Mouse (Mus musculus) CD8-positive naive resting alpha-beta T cell, adult 2 months (primary cell): ENCODE measurements around the gene Dlg1.

Source experiments
- DNase-seq, 2 experiments: peaks; one replicate each; pipeline ENCODE4 v3.0.0; 2022; ENCODE audit warnings: low read depth in 2 of 2, low spot score in 2 of 2

Dlg1 gene

GRCm38 (mm10) chr16:31655531-31655930, 7.7 kb upstream of the Dlg1 start:
- no peak for DNase-seq

- DNase-seq, result no peak
These were observed 5.7 kb upstream of the Dlg1 start for GRCm38 (mm10) chr16:31657502-31657901.

GRCm38 (mm10) chr16:31658539-31659334, 4.5 kb upstream of the Dlg1 start:
- no peak for DNase-seq

GRCm38 (mm10) chr16:31659453-31659852, 3.8 kb upstream of the Dlg1 start:
- DNase-seq, result no peak

- DNase-seq, result no peak
These were observed 476 bp upstream of the Dlg1 start for GRCm38 (mm10) chr16:31662556-31663378.

- DNase-seq, result no peak
These were observed 999 bp downstream of the Dlg1 start for GRCm38 (mm10) chr16:31664287-31664597.

GRCm38 (mm10) chr16:31672202-31672601, 9.0 kb downstream of the Dlg1 start:
- no peak for DNase-seq

GRCm38 (mm10) chr16:31677463-31677862, 14.2 kb downstream of the Dlg1 start:
- no peak for DNase-seq

- DNase-seq, result no peak
These were observed 19.0 kb downstream of the Dlg1 start for GRCm38 (mm10) chr16:31682291-31682690.

- DNase-seq, result peak; percentile 33 to 48
These were observed 20.6 kb downstream of the Dlg1 start for GRCm38 (mm10) chr16:31683670-31684430.

- no peak for DNase-seq
These were observed 21.5 kb downstream of the Dlg1 start for GRCm38 (mm10) chr16:31684771-31685170.

GRCm38 (mm10) chr16:31687766-31688165, 24.5 kb downstream of the Dlg1 start:
- no peak for DNase-seq

GRCm38 (mm10) chr16:31695286-31696020, 32.2 kb downstream of the Dlg1 start:
- no peak for DNase-seq

- no peak for DNase-seq
These were observed 33.1 kb downstream of the Dlg1 start for GRCm38 (mm10) chr16:31696367-31696766.

GRCm38 (mm10) chr16:31697341-31697740, 34.1 kb downstream of the Dlg1 start:
- DNase-seq, result no peak

GRCm38 (mm10) chr16:31705213-31705612, 42.0 kb downstream of the Dlg1 start:
- DNase-seq, result peak in 1 of 2 experiments; percentile 8

- DNase-seq, result no peak
These were observed 42.7 kb downstream of the Dlg1 start for GRCm38 (mm10) chr16:31705904-31706303.

GRCm38 (mm10) chr16:31707326-31707725, 44.1 kb downstream of the Dlg1 start:
- DNase-seq, result no peak

GRCm38 (mm10) chr16:31722991-31723390, 59.7 kb downstream of the Dlg1 start:
- DNase-seq, result no peak

GRCm38 (mm10) chr16:31724121-31724520, 60.9 kb downstream of the Dlg1 start:
- DNase-seq, result peak in 1 of 2 experiments; percentile 2

- no peak for DNase-seq
These were observed 61.6 kb downstream of the Dlg1 start for GRCm38 (mm10) chr16:31724818-31725217.
